Mouse (Mus musculus) hindlimb bud, embryonic 11.5 days (tissue): ENCODE data around the gene Angpt4.

Experiments
- DNase-seq: peaks from one replicate; pipeline ENCODE4 v3.0.0-alpha.2; 2012; ENCODE audit warnings: low read depth, low spot score; ENCODE audit errors: extremely low spot score

Gene Angpt4

DNA sequence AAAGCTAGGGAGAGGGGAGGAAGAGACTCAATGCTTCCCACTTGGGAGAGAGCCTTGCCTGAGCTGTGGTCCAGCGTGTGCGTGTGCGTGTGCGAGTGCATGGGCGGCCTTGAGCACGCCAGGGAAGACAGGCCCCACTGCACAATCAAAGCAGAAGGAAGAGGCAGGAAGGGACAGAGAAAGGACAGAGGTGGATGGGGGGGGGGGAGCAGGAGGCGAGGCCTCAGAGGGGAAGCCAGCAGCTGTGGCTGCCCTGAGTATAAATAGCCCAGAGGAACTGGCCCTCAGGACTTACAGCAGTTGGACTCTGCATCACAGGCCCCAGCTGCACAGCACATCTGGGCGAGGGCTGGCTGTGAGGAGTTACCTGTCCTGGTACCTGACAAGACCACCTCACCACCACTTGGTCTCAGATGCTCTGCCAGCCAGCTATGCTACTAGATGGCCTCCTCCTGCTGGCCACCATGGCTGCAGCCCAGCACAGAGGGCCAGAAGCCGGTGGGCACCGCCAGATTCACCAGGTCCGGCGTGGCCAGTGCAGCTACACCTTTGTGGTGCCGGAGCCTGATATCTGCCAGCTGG is at the start of gene Angpt4:
Gene Angpt4 (plus strand): TSS at position 292 of the 582 bp plus-strand sequence.
- no peak for DNase-seq

GRCm38 (mm10) chr2:151862257-151862810 is 48.7 kb upstream of the Angpt4 start:
- DNase-seq: no peak

DNA sequence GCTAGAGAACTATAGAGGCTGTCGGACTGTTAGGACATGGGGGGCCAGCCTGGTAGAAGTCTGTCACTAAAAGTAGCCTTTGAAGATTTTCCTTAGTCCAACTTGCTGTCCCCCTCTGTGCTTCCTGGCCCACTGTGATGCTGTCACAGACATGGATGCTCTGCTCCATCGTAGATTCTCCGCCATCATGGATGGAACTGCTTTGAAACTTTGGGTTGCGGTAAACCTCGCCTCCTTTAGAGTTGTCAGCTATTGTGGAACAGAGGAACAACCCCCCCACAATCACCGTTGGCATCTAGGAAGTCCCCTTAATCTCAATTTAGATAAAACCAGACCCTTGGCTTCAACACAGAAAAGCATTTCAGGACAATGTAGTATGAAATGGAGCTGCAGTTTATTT is 46.1 kb upstream of the Angpt4 start:
- no peak for DNase-seq

GRCm38 (mm10) chr2:151866487-151866886 is 44.5 kb upstream of the Angpt4 start:
- DNase-seq: no peak

GRCm38 (mm10) chr2:151868196-151868595 is 42.8 kb upstream of the Angpt4 start:
- DNase-seq: no peak

DNA sequence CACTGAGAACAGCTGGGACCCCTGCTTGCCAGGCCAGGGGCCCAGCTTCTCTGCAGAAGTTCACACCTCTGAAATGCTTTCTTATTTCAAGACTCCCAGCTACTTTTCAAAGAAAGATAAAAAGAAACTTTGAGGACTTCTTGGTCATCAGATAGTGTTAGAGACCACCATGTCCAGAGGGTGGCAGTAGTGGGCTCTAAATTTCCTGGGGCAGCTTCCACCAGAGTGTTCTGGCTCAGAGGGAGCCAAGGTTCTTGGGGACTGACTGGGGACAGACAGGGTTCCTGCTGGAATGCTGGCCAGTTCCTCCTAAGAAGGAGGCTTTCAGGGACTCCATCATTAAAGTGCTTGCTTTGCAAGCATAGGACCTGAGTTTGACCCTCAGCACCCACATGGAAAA is 36.5 kb upstream of the Angpt4 start:
- no peak for DNase-seq

DNA sequence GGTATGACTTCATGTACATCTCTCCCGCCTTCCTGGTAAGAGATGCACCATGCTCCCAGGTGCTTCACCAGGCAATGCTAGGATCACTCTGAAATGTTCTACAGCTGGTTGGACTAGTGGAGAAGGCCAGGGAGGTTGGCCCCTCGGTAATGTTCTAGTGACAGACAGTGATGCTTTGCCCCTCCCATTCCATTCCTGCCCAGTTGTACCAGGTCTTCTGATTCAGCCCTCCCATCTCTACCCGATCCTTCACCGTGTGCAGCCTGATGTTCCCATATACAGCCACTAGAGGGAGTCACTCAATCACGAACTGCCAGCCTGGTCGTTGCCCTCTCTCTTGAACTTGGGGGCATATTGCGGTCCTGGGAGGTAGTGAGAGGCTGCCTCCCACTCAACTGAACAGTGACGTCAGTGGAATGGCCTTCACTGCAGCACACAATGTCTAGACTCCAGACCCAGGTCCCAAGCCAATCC is 35.0 kb upstream of the Angpt4 start:
- DNase-seq: peak; percentile 42

DNA sequence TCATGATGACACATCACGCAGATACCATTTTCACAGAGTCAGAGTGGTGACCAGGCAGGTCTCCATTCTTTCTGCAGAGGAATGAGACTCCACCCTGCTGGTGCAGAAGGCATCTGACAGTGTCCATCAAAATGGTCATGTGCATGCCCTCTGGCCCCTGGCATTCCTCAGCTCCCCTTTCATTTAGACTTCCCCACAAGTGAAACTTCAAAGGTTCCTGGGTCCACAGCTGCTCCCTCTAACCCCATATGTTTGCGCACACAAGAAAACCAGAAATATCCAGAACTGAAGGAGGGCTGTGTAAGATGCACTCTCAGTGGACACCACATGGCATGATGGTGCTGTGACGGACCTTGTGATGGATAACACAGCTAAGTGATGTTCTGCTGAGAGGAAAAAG is 32.4 kb upstream of the Angpt4 start:
- DNase-seq: no peak

- DNase-seq: no peak
Observed at GRCm38 (mm10) chr2:151879760-151880159, 31.2 kb upstream of the Angpt4 start.

DNA sequence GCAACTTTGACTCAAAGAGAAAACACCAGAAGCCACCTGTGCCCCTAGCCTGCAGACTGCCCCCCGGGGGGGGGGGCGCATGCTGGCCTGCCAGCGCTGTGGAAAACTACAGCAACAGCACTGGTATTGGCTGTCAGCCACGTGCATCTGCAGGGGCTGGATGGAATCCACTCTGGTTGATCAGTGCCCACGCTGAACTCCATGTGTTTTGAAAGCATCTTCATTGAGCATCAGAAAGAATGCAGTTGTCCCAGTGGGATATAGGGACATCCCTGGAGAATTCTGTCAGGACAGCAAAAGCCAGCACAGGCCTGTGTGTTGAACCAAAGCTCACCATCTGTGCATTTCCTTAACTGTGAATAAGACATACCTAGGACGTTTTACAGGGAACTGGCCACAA is 20.0 kb upstream of the Angpt4 start:
- DNase-seq: no peak

DNA sequence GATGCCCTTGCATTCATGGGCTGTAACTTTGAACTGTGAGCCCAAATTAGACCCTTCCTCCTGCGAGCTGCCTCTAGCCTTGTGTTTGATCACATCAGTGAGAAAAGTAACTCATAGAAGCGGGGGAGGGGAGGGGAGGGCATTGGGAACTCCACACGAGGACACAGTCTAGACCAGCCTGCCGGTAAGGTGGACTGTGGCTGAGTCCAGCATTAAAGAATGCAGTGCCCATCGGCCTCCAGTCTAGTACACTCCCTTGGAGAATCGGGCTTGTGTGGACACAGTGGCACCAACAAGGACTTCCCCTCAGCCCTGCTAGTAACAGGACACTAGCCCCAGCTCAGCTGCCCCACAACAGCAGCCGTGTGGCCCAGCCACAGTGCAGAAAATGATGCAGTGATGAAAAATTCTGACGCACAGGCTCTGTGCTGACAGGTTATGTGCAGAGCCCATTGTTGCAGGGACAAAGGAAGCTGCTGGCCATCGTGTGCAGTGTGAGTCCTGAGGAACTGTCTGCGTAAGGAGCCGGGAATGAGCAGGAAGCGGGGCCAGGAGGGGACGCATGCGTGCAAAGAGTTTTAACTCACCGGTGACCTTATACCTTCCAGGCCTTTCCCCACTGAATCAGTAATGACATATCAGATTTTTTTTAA is 17.8 kb upstream of the Angpt4 start:
- no peak for DNase-seq

GRCm38 (mm10) chr2:151894209-151894980 is 16.6 kb upstream of the Angpt4 start:
- no peak for DNase-seq

GRCm38 (mm10) chr2:151895911-151896310 is 15.1 kb upstream of the Angpt4 start:
- no peak for DNase-seq

GRCm38 (mm10) chr2:151898106-151898505 is 12.9 kb upstream of the Angpt4 start:
- DNase-seq: no peak

- DNase-seq: no peak
Observed at GRCm38 (mm10) chr2:151900845-151901244, 10.2 kb upstream of the Angpt4 start.

DNA sequence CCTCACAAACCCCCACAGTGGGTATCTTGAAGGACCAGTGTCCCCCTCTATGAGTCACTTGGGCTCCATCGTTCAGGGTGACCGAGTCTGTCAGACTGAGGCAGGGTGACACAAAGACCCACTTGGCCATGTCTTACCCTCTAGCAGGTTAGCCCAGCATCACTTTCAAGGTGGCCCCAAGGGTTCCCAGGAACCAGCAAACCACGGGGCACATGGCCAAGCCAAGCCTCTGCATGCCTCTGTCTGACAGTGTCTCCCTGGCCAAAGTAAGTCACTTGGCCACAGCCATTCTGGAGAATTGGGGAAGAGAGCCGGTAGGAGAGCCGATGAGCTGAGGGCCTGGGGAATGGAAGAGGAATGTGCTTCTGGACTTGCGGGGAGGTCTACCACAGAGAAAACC is 7.7 kb upstream of the Angpt4 start:
- no peak for DNase-seq

- no peak for DNase-seq
Observed at GRCm38 (mm10) chr2:151903933-151904332, 7.1 kb upstream of the Angpt4 start.

GRCm38 (mm10) chr2:151904636-151905035 is 6.4 kb upstream of the Angpt4 start:
- DNase-seq: no peak

DNA sequence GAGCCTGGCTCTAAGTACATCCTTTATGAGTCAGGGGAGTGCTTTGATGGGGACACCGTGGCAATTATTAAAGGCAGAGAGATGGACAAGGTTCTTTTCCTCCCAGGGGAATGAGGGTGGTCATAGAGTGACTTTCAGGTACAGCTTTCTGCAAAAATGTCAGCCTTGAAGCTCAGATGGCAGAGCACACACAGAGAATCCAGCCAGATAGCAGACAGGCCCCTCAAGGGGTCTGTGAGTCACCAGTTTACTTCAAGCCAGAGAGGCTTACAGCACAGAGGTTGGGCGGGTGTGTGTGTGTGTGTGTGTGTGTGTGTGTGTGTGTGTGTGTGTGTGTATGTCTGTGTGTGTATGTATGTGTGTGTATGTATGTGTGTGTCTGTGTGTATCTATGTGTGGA is 4.0 kb upstream of the Angpt4 start:
- DNase-seq: no peak

- DNase-seq: no peak
Observed at GRCm38 (mm10) chr2:151909386-151909785, 1.6 kb upstream of the Angpt4 start.

GRCm38 (mm10) chr2:151910498-151910897 is 512 bp upstream of the Angpt4 start:
- no peak for DNase-seq

- DNase-seq: no peak
Observed at GRCm38 (mm10) chr2:151911751-151912150, 741 bp downstream of the Angpt4 start.
